Mouse (Mus musculus) neural tube, embryonic 15.5 days (tissue): ENCODE data around the gene Vps35. TPM values are rescaled to one million over a fixed set of nuclear protein-coding genes. Genes with fewer than 3 reads are reported as not detected.

Experiments used
- polyA plus RNA-seq: library from polyadenylated mRNA; unstranded; fragments of >200 nt; fragmentation: Nextera tagmentation; extraction: Ambion mirVana; gene quantifications from 2 replicates; pipeline ENCODE4 v1.2.1, GENCODE M21; 2015

The Vps35 gene
- polyA plus RNA-seq, 1 experiment from 2014 or later, result 171 TPM

Other genes with a start within 250 kb of the Vps35 start
- gene Fbxw9, start 239.7 kb downstream of the Vps35 start, polyA plus RNA-seq, result 60.6 and 68.3 TPM in 2 replicates
- 1.4 and 1.6 TPM in 2 replicates for gene Gm5741, start 231.8 kb downstream of the Vps35 start, polyA plus RNA-seq
- gene Dhps, start 228.0 kb downstream of the Vps35 start, polyA plus RNA-seq, result 102 and 117 TPM in 2 replicates
- gene Wdr83os, start 219.1 kb downstream of the Vps35 start, polyA plus RNA-seq, result 111 and 121 TPM in 2 replicates
- 50.3 and 50.5 TPM in 2 replicates for gene Wdr83, start 218.5 kb downstream of the Vps35 start, polyA plus RNA-seq
- 19.3 and 31.1 TPM in 2 replicates for gene Man2b1, start 216.5 kb downstream of the Vps35 start, polyA plus RNA-seq
- gene Zfp791, start 176.7 kb downstream of the Vps35 start, polyA plus RNA-seq, result 3.4 and 4.2 TPM in 2 replicates
- not detected in 2 replicates for gene Cks1brt, start 147.9 kb downstream of the Vps35 start, polyA plus RNA-seq
- gene Olfr371, start 73.8 kb downstream of the Vps35 start, polyA plus RNA-seq, result not detected in 2 replicates
- gene Orc6, start 170 bp downstream of the Vps35 start, polyA plus RNA-seq, result 69.5 and 75.7 TPM in 2 replicates
- gene Mylk3, start 86.5 kb upstream of the Vps35 start, polyA plus RNA-seq, result 0.56 and 0.90 TPM in 2 replicates
- gene 4921524J17Rik, start 133.0 kb upstream of the Vps35 start, polyA plus RNA-seq, result 37.4 and 37.6 TPM in 2 replicates
- gene Gpt2, start 192.8 kb upstream of the Vps35 start, polyA plus RNA-seq, result 51.2 and 60.2 TPM in 2 replicates